Mouse (Mus musculus) liver, adult 2 months (tissue): ENCODE measurements at regions not wholly inside any gene's neighbourhood (a gene's known extent, or its start where the extent isn't known, plus 50 kb on each side); places are given as distances from the start of the nearest gene placed in this dataset.

ENCODE experiments used
- CTCF ChIP-seq: fragments of 200-500 bp; IDR thresholded peaks from 2 replicates; pipeline ENCODE4 v1.5.1; 2011; ENCODE audit warnings: low read depth, low read length, control low read depth
- POLR2A ChIP-seq: fragments of 200-500 bp; IDR thresholded peaks from 2 replicates; pipeline ENCODE4 v1.6.1; 2011; ENCODE audit warnings: low read length, control low read depth; ENCODE audit not compliant: insufficient read depth; ENCODE audit errors: extremely low read depth

DNA sequence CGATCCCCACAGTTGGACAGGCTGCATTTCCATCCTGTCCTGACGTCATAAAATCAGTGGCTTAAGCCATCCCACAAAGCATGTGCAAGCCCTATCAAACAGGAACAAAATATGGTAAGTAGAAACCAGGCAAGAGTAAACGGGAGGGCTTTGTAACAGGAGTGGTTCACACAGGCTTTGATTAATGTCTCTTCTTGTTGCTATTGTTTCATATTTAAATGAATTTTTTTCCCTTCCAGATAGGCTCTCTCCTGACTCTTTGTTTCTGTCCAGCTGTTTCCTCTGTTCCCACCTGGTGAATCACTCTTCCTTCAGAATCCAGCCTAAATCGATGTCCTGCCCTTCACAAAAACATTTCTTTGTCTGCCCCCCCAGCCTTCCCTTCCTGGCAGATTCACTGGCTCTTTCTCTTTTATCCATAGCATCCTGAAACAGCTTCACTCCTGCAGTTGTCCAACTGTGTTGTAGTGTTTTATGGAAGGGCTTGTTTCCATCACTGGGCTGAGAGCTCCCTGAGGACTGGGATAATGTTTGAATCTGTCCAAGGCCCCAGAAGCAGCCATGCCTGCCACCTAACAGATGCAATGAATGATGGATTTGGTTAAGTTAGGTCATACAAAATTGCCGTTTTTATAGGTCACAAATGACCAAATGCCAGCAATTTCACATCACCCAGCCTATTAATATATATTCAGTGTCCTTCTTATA, 98.1 kb upstream of the Mpp6 start:
- no peak for TF ChIP-seq CTCF
- no peak for TF ChIP-seq POLR2A
